Mouse (Mus musculus) liver, embryonic 14.5 days (tissue): ENCODE results near the gene Pdzd8. TPM values are rescaled to one million over a fixed set of nuclear protein-coding genes. Genes with fewer than 3 reads are reported as not detected.

Experiments
- ATAC-seq: fragments of 200-750 bp; cut with Nextera tagmentation; 2 replicates; pipeline ENCODE4 v1.8.0; 2017; ENCODE audit warnings: moderate number of reproducible peaks, mild to moderate bottlenecking, moderate library complexity; ENCODE audit not compliant: insufficient read depth
- DNase-seq, 3 experiments: peaks; one replicate each; pipeline ENCODE4 v3.0.0-alpha.2; 2012 to 2013; ENCODE audit warnings: low read depth in 3 of 3, low spot score in 3 of 3
- H3K27ac ChIP-seq: fragments of 300-500 bp; sonication (generic); 2 replicates; pipeline ENCODE4 v1.5.1; 2014; ENCODE audit warnings: moderate library complexity, mild to moderate bottlenecking, control low read depth, inconsistent platforms
- H3K27me3 ChIP-seq: fragments of 300-500 bp; sonication (generic); 2 replicates; pipeline ENCODE4 v1.6.1; 2014; ENCODE audit warnings: mild to moderate bottlenecking, low read length, moderate library complexity; ENCODE audit not compliant: control insufficient read depth, insufficient read depth
- H3K36me3 ChIP-seq: fragments of 300-500 bp; sonication (generic); replicated peaks from 2 replicates; pipeline ENCODE4 v1.6.1; 2014; ENCODE audit warnings: low read depth; ENCODE audit not compliant: control insufficient read depth, insufficient read depth
- H3K4me1 ChIP-seq, 2 experiments: fragments of 200-500 bp in 1 of 2; fragments of 300-500 bp in 1 of 2; sonication (generic) in 1 of 2; replicated peaks; 2 replicates each; pipeline ENCODE4 v1.6.1; 2012 to 2014; ENCODE audit warnings: antibody characterized with exemption in 1 of 2, inconsistent platforms in 1 of 2, low read length in 1 of 2; ENCODE audit not compliant: control insufficient read depth in 2 of 2, insufficient read depth in 2 of 2
- H3K4me2 ChIP-seq: fragments of 300-500 bp; sonication (generic); 2 replicates; pipeline ENCODE4 v1.6.1; 2014; ENCODE audit warnings: low read depth, mild to moderate bottlenecking, control low read depth, moderate library complexity
- H3K4me3 ChIP-seq, 2 experiments: fragments of 200-500 bp in 1 of 2; fragments of 300-500 bp in 1 of 2; sonication (generic) in 1 of 2; 2 replicates each; pipeline ENCODE4 v1.5.1; 2012 to 2014; ENCODE audit warnings: low read depth in 2 of 2, low read length in 2 of 2, mild to moderate bottlenecking in 2 of 2, control low read depth in 1 of 2, inconsistent platforms in 1 of 2, moderate library complexity in 1 of 2; ENCODE audit not compliant: insufficient read depth in 1 of 2
- H3K9ac ChIP-seq: fragments of 300-500 bp; sonication (generic); replicated peaks from 2 replicates; pipeline ENCODE4 v1.6.1; 2014; ENCODE audit warnings: mild to moderate bottlenecking, control low read depth, moderate library complexity
- H3K9me3 ChIP-seq: fragments of 300-500 bp; sonication (generic); 2 replicates; pipeline ENCODE4 v1.6.1; 2016; ENCODE audit warnings: low read length, mixed read lengths; ENCODE audit not compliant: control insufficient read depth
- CTCF ChIP-seq: IDR thresholded peaks from 2 replicates; pipeline ENCODE4 v1.5.1; 2016; ENCODE audit warnings: antibody characterized with exemption, low read depth, control low read depth
- EP300 ChIP-seq: IDR thresholded peaks from 2 replicates; pipeline ENCODE4 v1.6.1; 2016; ENCODE audit warnings: antibody characterized with exemption, low read depth
- WGBS: fragments of 180-500 bp; shearing (Covaris S2); extraction: QIAGEN DNeasy Blood & Tissue Kit; methylation state at CpG from one replicate; pipeline ENCODE4 v1.1.7; 2014; ENCODE audit not compliant: insufficient replicate concordance; 5-methylcytosine and 5-hydroxymethylcytosine counted together
- polyA plus RNA-seq, 2 experiments: library from polyadenylated mRNA; depleted of rRNA in 1 of 2; stranded (reverse) in 1 of 2; unstranded in 1 of 2; fragments of >200 nt; fragmentation: Nextera tagmentation in 1 of 2; extraction: Ambion mirVana in 1 of 2; gene quantifications; 2 replicates each; pipeline versions ENCODE4 v1.2.1 to v1.2.3; 2012 to 2014

Pdzd8 gene
- 2.8 and 4.0 TPM in 2 replicates for polyA plus RNA-seq (2012; rRNA removed)
- polyA plus RNA-seq (2014; fragmentation: Nextera tagmentation; extraction: Ambion mirVana) = 4.7 and 5.5 TPM in 2 replicates

- H3K27me3 ChIP-seq = no peaks in the 10 kb centered on the region; the same call in 1 of the 2 replicates
- WGBS = under 1% methylated on average over 85 of the region's 91 CpGs
- 0 out of 2 replicates have a peak, but pooled peaks have one; percentile 17 for TF ChIP-seq CTCF
- no peak for TF ChIP-seq EP300
- peak within 1 kb of the TSS; percentile 81 for H3K4me2 ChIP-seq
- H3K9ac ChIP-seq = peak within 1 kb of the TSS; percentile 96
- no peaks in the 10 kb centered on the region for H3K36me3 ChIP-seq
- DNase-seq (peak; percentile 79 to 85 (median 82)), ATAC-seq (peak; percentile 95)
- H3K4me1 ChIP-seq = peaks cover 6 to 11% of the 10 kb centered on the region in 2 experiments
- no peaks in the 10 kb centered on the region for H3K9me3 ChIP-seq
- peak within 1 kb of the TSS; percentile 65 for H3K27ac ChIP-seq
- peak within 1 kb of the TSS; percentile 70 to 93 for H3K4me3 ChIP-seq
These were observed at the start of gene Pdzd8 for GRCm38 (mm10) chr19:59345658-59346283. Gene Pdzd8 (minus strand): TSS chr19:59345780.

- ATAC-seq (no peak), DNase-seq (no peak)
- H3K4me1 ChIP-seq = peaks cover 0 to 5% of the 10 kb centered on the region in 2 experiments; a peak in 2 of 4 replicates
- H3K27ac ChIP-seq = no peak overlapping the region
- WGBS = 24% methylated on average over 8 of the region's 8 CpGs
- no peak overlapping the region for H3K4me2 ChIP-seq
- H3K9me3 ChIP-seq = no peaks in the 10 kb centered on the region
- H3K27me3 ChIP-seq = peaks cover 3% of the 10 kb centered on the region
- no peak overlapping the region for H3K9ac ChIP-seq
- TF ChIP-seq EP300 = no peak
- TF ChIP-seq CTCF = no peak
- H3K4me3 ChIP-seq = no peak overlapping the region
- no peaks in the 10 kb centered on the region for H3K36me3 ChIP-seq
These were observed 48.3 kb upstream of the Pdzd8 start for GRCm38 (mm10) chr19:59393777-59394441.

GRCm38 (mm10) chr19:59388847-59389606 is 43.4 kb upstream of the Pdzd8 start:
- no peak overlapping the region; the same call in 1 of the 2 replicates for H3K4me2 ChIP-seq
- 16% methylated on average over 15 of the region's 15 CpGs for WGBS
- peak; percentile 79 for TF ChIP-seq CTCF
- TF ChIP-seq EP300 = no peak
- no peaks in the 10 kb centered on the region for H3K36me3 ChIP-seq
- DNase-seq (peak; percentile 23 to 51 (median 27)), ATAC-seq (no peak)
- no peak overlapping the region for H3K4me3 ChIP-seq
- no peak overlapping the region for H3K9ac ChIP-seq
- H3K27me3 ChIP-seq = no peaks in the 10 kb centered on the region; the same call in 1 of the 2 replicates
- peaks cover 14 to 20% of the 10 kb centered on the region in 2 experiments for H3K4me1 ChIP-seq
- H3K27ac ChIP-seq = no peak overlapping the region
- H3K9me3 ChIP-seq = no peaks in the 10 kb centered on the region

- Histone ChIP-seq H3K36me3 (no peaks in the 10 kb centered on the region), H3K27ac (no peak overlapping the region), H3K4me1 (peaks cover 14 to 20% of the 10 kb centered on the region in 2 experiments), H3K4me2 (no peak overlapping the region), H3K9me3 (no peaks in the 10 kb centered on the region), H3K4me3 (no peak overlapping the region), H3K9ac (no peak overlapping the region), H3K27me3 (no peaks in the 10 kb centered on the region; the same call in 1 of the 2 replicates)
- TF ChIP-seq CTCF (no peak), EP300 (no peak)
- ATAC-seq = no peak
- 31% methylated on average over 5 of the region's 5 CpGs for WGBS
- no peak for DNase-seq
These were observed 42.8 kb upstream of the Pdzd8 start for GRCm38 (mm10) chr19:59388399-59388798.
